Mouse (Mus musculus) cortical plate, adult 2 months (tissue): ENCODE results near the gene Gfral.

ENCODE experiments used
- CTCF ChIP-seq: fragments of 200-500 bp; IDR thresholded peaks from 2 replicates; pipeline ENCODE4 v1.5.1; 2011; ENCODE audit warnings: mild to moderate bottlenecking, control low read depth, low read length; ENCODE audit not compliant: insufficient read depth; ENCODE audit errors: extremely low read depth
- POLR2A ChIP-seq: fragments of 200-500 bp; IDR thresholded peaks from 2 replicates; pipeline ENCODE4 v1.6.1; 2011; ENCODE audit warnings: mild to moderate bottlenecking, low read length, control low read depth; ENCODE audit not compliant: insufficient read depth; ENCODE audit errors: extremely low read depth

DNA sequence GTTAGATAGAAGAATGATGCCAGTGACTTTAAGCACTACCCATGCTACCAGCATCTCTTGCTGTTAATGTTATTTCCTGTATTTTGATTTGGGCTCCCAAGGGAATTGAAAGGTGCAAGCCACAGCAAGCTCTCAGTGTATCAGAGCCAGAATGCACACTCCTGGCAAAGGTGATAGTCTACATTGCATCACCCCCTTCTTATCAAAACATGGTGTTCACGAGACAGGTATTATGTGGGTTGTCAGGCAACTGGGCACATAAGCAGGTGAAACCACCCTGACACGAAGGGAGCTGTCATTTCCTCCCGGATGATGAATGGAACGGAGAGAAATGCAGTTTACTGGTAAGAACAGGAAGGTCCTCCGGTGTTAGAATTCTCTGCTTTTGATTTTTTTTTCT is 44.3 kb upstream of the Gfral start:
- TF ChIP-seq CTCF (no peak), POLR2A (no peak)
